21 mouse cellular contexts compared by ENCODE assay signal in the genomic region with DNA sequence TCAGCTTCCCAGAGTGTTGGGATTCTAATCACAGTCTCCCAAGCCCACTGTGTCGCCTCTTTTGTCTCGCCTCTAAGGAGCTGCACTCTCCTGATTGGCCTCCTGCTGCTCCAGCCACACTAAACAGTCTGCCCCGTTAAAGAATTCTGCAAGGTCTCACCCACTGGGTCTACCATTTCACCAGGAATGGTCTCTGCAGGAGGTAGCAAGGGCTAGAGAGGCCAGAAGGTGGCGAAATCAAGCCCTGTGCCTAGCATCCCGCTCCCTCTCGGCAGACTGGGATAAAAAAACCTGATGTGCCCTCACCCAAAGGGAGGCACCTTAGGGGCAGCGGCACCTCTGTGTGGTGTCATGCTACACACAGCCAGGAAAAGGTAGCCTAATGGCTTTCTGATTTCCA. TPM values are rescaled to one million over a fixed set of nuclear protein-coding genes. Genes with fewer than 3 reads are reported as not detected.
DNase-seq lines count a peak whose midpoint lies in the region; ATAC-seq and TF ChIP-seq lines count a peak whose summit lies in the region.
"Had no signal": no experiment of that assay in that cellular context is flagged by ENCODE, and none has a peak within 500 bp of the region (broad histone marks: within the 10 kb centered on the region; RNA-seq: fewer than 3 reads in every experiment).

No protein-coding gene starts in this region.

- H3K4me3 ChIP-seq in heart, embryonic 13.5 days: no peak overlapping the region
- H3K4me3 ChIP-seq in kidney, postnatal 0 days (replicated peaks; ENCODE audit: low read depth, low read length): no peak overlapping the region
- H3K4me3 ChIP-seq in embryonic facial prominence, embryonic 10.5 days: no peak overlapping the region; the same call in 1 of the 2 replicates
- H3K4me3 ChIP-seq: forebrain, embryonic 13.5 days; gastrocnemius, adult 2 months; heart, adult 2 months; left cerebral cortex, adult 2 months; liver, embryonic 15.5 days; midbrain, embryonic 15.5 days; neural tube, embryonic 13.5 days had no signal

- 13% methylated on average over 7 of the region's 7 CpGs for WGBS in heart, embryonic 13.5 days
- 18% methylated on average over 7 of the region's 7 CpGs for WGBS in kidney, postnatal 0 days
- WGBS in embryonic facial prominence, embryonic 10.5 days: 4% methylated on average over 7 of the region's 7 CpGs

- no peak overlapping the region for H3K27ac ChIP-seq in heart, embryonic 13.5 days (replicated peaks)
- H3K27ac ChIP-seq in kidney, postnatal 0 days: no peak overlapping the region
- H3K27ac ChIP-seq in embryonic facial prominence, embryonic 10.5 days (replicated peaks): no peak overlapping the region
- H3K27ac ChIP-seq: forebrain, embryonic 13.5 days; gastrocnemius, adult 2 months; heart, adult 2 months; hindbrain, embryonic 14.5 days; left cerebral cortex, adult 2 months; limb, embryonic 12.5 days; liver, embryonic 15.5 days; macrophage; midbrain, embryonic 15.5 days; neural tube, embryonic 13.5 days had no signal

- H3K36me3 ChIP-seq in heart, embryonic 13.5 days: no peaks in the 10 kb centered on the region
- H3K36me3 ChIP-seq in kidney, postnatal 0 days (ENCODE audit: insufficient read depth, low read length): no peaks in the 10 kb centered on the region
- H3K36me3 ChIP-seq in embryonic facial prominence, embryonic 10.5 days (replicated peaks): no peaks in the 10 kb centered on the region
- H3K36me3 ChIP-seq: limb, embryonic 12.5 days; liver, embryonic 15.5 days; midbrain, embryonic 15.5 days; neural tube, embryonic 13.5 days had no signal

- peaks cover 64% of the 10 kb centered on the region for H3K27me3 ChIP-seq in heart, embryonic 13.5 days (replicated peaks)
- peaks cover 15% of the 10 kb centered on the region for H3K27me3 ChIP-seq in kidney, postnatal 0 days (ENCODE audit: insufficient read depth, low read length)
- peaks cover 77% of the 10 kb centered on the region for H3K27me3 ChIP-seq in embryonic facial prominence, embryonic 10.5 days (replicated peaks; ENCODE audit: low read depth, poor library complexity, severe bottlenecking)

- ATAC-seq in heart, embryonic 13.5 days (ENCODE audit: extremely low read depth, insufficient number of reproducible peaks, low FRiP score, low TSS enrichment): no peak
- ATAC-seq in kidney, postnatal 0 days (replicated peaks; ENCODE audit: low FRiP score, low read depth): no peak
- ATAC-seq: forebrain, embryonic 13.5 days; midbrain, embryonic 15.5 days had no signal

- H3K9ac ChIP-seq in heart, embryonic 13.5 days: no peak overlapping the region
- H3K9ac ChIP-seq in kidney, postnatal 0 days (ENCODE audit: low read depth, low read length): no peak overlapping the region
- H3K9ac ChIP-seq: forebrain, embryonic 13.5 days; hindbrain, embryonic 14.5 days; limb, embryonic 12.5 days; liver, embryonic 15.5 days; midbrain, embryonic 15.5 days had no signal

- DNase-seq in heart, postnatal 36 days: no peak
- no peak for DNase-seq in kidney, postnatal 0 days (ENCODE audit: low spot score)
- no peak for DNase-seq in kidney, adult 18-20 months
- DNase-seq in ES-CJ7 (ENCODE audit: low read depth, low spot score): peak; percentile 65
- DNase-seq in embryonic facial prominence, embryonic 10.5 days (ENCODE audit: low spot score): peak; percentile 24
- DNase-seq in gastrocnemius, postnatal 36 days: no peak
- DNase-seq: adrenal gland, postnatal 36 days; gastrocnemius, adult 2 months; heart, adult 2 months; kidney, adult 2 months had no signal

- intact Hi-C loops in heart, postnatal 36 days (cut with DNase I): no loop called here
- intact Hi-C loops in gastrocnemius, postnatal 36 days (cut with DNase I): loop anchor here (5.0 to 10.0 kb wide), 3 partner anchors 138 to 541 kb away; no protein-coding TSS in a partner anchor

- 0 out of 2 replicates have a peak overlapping the region, but pooled peaks have one; percentile 45 for H3K4me2 ChIP-seq in heart, embryonic 13.5 days
- H3K4me2 ChIP-seq in kidney, postnatal 0 days (ENCODE audit: low read length): no peak overlapping the region
- H3K4me2 ChIP-seq: forebrain, embryonic 13.5 days; hindbrain, embryonic 14.5 days; limb, embryonic 12.5 days; liver, embryonic 15.5 days; neural tube, embryonic 13.5 days had no signal

- peak; percentile 30; the same call in 1 of the 2 replicates for TF ChIP-seq CTCF in kidney, postnatal 0 days (IDR thresholded peaks at IDR 0.05; ENCODE audit: low read depth)

- H3K4me1 ChIP-seq in heart, embryonic 13.5 days: peaks cover 20% of the 10 kb centered on the region; the same call in 1 of the 2 replicates
- H3K4me1 ChIP-seq in kidney, postnatal 0 days (replicated peaks; ENCODE audit: insufficient read depth, low read length): no peaks in the 10 kb centered on the region; the same call in 1 of the 2 replicates
- peaks cover 26% of the 10 kb centered on the region for H3K4me1 ChIP-seq in embryonic facial prominence, embryonic 10.5 days

- peaks cover 4% of the 10 kb centered on the region; the same call in 1 of the 2 replicates for H3K9me3 ChIP-seq in heart, embryonic 13.5 days
- no peaks in the 10 kb centered on the region for H3K9me3 ChIP-seq in kidney, postnatal 0 days (replicated peaks; ENCODE audit: low read length)
- H3K9me3 ChIP-seq in embryonic facial prominence, embryonic 10.5 days: no peaks in the 10 kb centered on the region
- H3K9me3 ChIP-seq: limb, embryonic 12.5 days; liver, embryonic 15.5 days; midbrain, embryonic 15.5 days; neural tube, embryonic 13.5 days had no signal

RNA-seq across cellular contexts. Expression of gene Rln3, which starts 0.7 kb away (rescaled TPM):
- polyA plus RNA-seq in heart, embryonic 13.5 days (2015; fragmentation: Nextera tagmentation; extraction: Ambion mirVana): 0.25 TPM in 1 of 2 replicates, not detected in the other
- total RNA-seq in heart, postnatal 36 days (2021): not detected
- polyA plus RNA-seq in kidney, postnatal 0 days (2015; fragmentation: Nextera tagmentation; extraction: Ambion mirVana): not detected in 2 replicates
- polyA plus RNA-seq in embryonic facial prominence, embryonic 10.5 days (2016; fragmentation: Nextera tagmentation; extraction: Ambion mirVana): not detected in 2 replicates
- not detected for total RNA-seq in gastrocnemius, postnatal 36 days (2021)
- total RNA-seq: adrenal gland, postnatal 36 days; gastrocnemius, adult 2 months; heart, adult 2 months; layer of hippocampus, adult 8-10 months; left cerebral cortex, adult 2 months had no signal
- polyA plus RNA-seq: embryonic facial prominence, embryonic 14.5 days; forebrain, embryonic 13.5 days; heart, adult 2 months; limb, embryonic 12.5 days; macrophage; neural tube, embryonic 13.5 days had no signal

RNA-seq across cellular contexts. Expression of gene Il27ra, which starts 1.7 kb away (rescaled TPM):
- polyA plus RNA-seq in heart, embryonic 13.5 days (2015; fragmentation: Nextera tagmentation; extraction: Ambion mirVana): 4.6 and 5.4 TPM in 2 replicates
- total RNA-seq in heart, postnatal 36 days (2021): 1 to 10 TPM; 3.0 to 3.1 TPM
- polyA plus RNA-seq in kidney, postnatal 0 days (2015; fragmentation: Nextera tagmentation; extraction: Ambion mirVana): 1.2 and 1.3 TPM in 2 replicates
- 0.16 and 0.29 TPM in 2 replicates for polyA plus RNA-seq in embryonic facial prominence, embryonic 10.5 days (2016; fragmentation: Nextera tagmentation; extraction: Ambion mirVana)
- under 1 TPM; 0.15 to 0.52 TPM for total RNA-seq in gastrocnemius, postnatal 36 days (2021)

RNA-seq across cellular contexts. Expression of gene Gm10643, which starts 20.8 kb away (rescaled TPM):
- 0.86 and 0.93 TPM in 2 replicates for polyA plus RNA-seq in heart, embryonic 13.5 days (2015; fragmentation: Nextera tagmentation; extraction: Ambion mirVana)
- total RNA-seq in heart, postnatal 36 days (2021): 1 to 10 TPM; 4.1 to 4.5 TPM
- polyA plus RNA-seq in kidney, postnatal 0 days (2015; fragmentation: Nextera tagmentation; extraction: Ambion mirVana): 1.8 TPM in 2 replicates
- 1.1 and 1.4 TPM in 2 replicates for polyA plus RNA-seq in embryonic facial prominence, embryonic 10.5 days (2016; fragmentation: Nextera tagmentation; extraction: Ambion mirVana)
- 1 to 10 TPM; 1.6 to 1.7 TPM for total RNA-seq in gastrocnemius, postnatal 36 days (2021)

RNA-seq across cellular contexts. Expression of gene Rfx1, which starts 22.5 kb away (rescaled TPM):
- 5.7 and 5.8 TPM in 2 replicates for polyA plus RNA-seq in heart, embryonic 13.5 days (2015; fragmentation: Nextera tagmentation; extraction: Ambion mirVana)
- 10 to 100 TPM; 11.0 to 12.3 TPM for total RNA-seq in heart, postnatal 36 days (2021)
- polyA plus RNA-seq in kidney, postnatal 0 days (2015; fragmentation: Nextera tagmentation; extraction: Ambion mirVana): 6.7 and 7.4 TPM in 2 replicates
- polyA plus RNA-seq in embryonic facial prominence, embryonic 10.5 days (2016; fragmentation: Nextera tagmentation; extraction: Ambion mirVana): 9.7 TPM in 2 replicates
- 1 to 10 TPM; 4.7 TPM for total RNA-seq in gastrocnemius, postnatal 36 days (2021)

RNA-seq across cellular contexts. Expression of gene Palm3, which starts 22.8 kb away (rescaled TPM):
- 1.2 and 1.6 TPM in 2 replicates for polyA plus RNA-seq in heart, embryonic 13.5 days (2015; fragmentation: Nextera tagmentation; extraction: Ambion mirVana)
- total RNA-seq in heart, postnatal 36 days (2021): under 1 TPM; 0.11 to 0.87 TPM
- 12.7 and 15.7 TPM in 2 replicates for polyA plus RNA-seq in kidney, postnatal 0 days (2015; fragmentation: Nextera tagmentation; extraction: Ambion mirVana)
- polyA plus RNA-seq in embryonic facial prominence, embryonic 10.5 days (2016; fragmentation: Nextera tagmentation; extraction: Ambion mirVana): 9.3 and 11.5 TPM in 2 replicates
- under 1 TPM; 0.10 to 0.12 TPM for total RNA-seq in gastrocnemius, postnatal 36 days (2021)

Comparison
In these comparisons a context has a peak if more than half of its experiments do, and no peak if none do; other contexts are left out.
1. DNase-seq: peak in ES-CJ7 (single experiment) and embryonic facial prominence, embryonic 10.5 days (single experiment); none in heart, postnatal 36 days (0 of 2), kidney, postnatal 0 days (single experiment), kidney, adult 18-20 months (single experiment) and gastrocnemius, postnatal 36 days (0 of 2).